Comparison of ENCODE assay signal across 29 mouse cellular contexts in the genomic region with DNA sequence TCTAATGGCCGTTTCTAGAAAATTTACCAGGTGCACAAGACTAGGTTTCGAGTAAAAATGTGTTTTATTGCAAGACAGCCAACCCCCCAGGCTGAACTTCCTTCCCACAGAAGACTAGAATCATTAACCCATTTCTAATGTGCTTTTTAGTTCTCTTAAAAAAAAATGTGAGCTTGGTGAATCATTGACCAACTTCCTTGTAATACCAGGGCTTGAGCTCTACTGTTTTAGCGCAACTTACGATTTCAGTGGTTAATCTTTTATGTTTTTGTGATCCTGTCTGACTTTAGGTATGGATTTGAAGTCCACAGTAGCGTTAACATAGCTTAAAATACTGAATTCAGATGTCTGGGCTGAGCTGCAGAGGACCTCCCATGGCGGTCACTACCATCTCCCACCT. TPM values are rescaled to one million over a fixed set of nuclear protein-coding genes. Genes with fewer than 3 reads are reported as not detected.
DNase-seq lines count a peak whose midpoint lies in the region; ATAC-seq lines count a peak whose summit lies in the region.
"Had no signal": no experiment of that assay in that cellular context is flagged by ENCODE, and none has a peak within 500 bp of the region (broad histone marks: within the 10 kb centered on the region; RNA-seq: fewer than 3 reads in every experiment).

No protein-coding gene starts in this region.

- H3K4me3 ChIP-seq in intestine, embryonic 14.5 days (ENCODE audit: low read depth, low read length) = no peak overlapping the region
- H3K4me3 ChIP-seq: embryonic facial prominence, embryonic 13.5 days; erythroblast, embryonic 14.5 days; gastrocnemius, adult 2 months; hindbrain, embryonic 12.5 days; layer of hippocampus, adult 2 months; midbrain, embryonic 10.5 days; myocyte had no signal

- 75% methylated on average over 6 of the region's 6 CpGs for WGBS in intestine, embryonic 14.5 days

- H3K9ac ChIP-seq in intestine, embryonic 14.5 days (ENCODE audit: low read length) = no peak overlapping the region
- H3K9ac ChIP-seq: embryonic facial prominence, embryonic 13.5 days; hindbrain, embryonic 12.5 days had no signal

- H3K4me1 ChIP-seq in intestine, embryonic 14.5 days (replicated peaks; ENCODE audit: control insufficient read depth, insufficient read depth, low read length) = no peaks in the 10 kb centered on the region
- H3K4me1 ChIP-seq: embryonic facial prominence, embryonic 13.5 days; hindbrain, embryonic 12.5 days; midbrain, embryonic 10.5 days had no signal

- no peaks in the 10 kb centered on the region for H3K36me3 ChIP-seq in intestine, embryonic 14.5 days (ENCODE audit: control insufficient read depth, insufficient read depth, low read length)
- H3K36me3 ChIP-seq: embryonic facial prominence, embryonic 13.5 days; G1E; hindbrain, embryonic 12.5 days; midbrain, embryonic 10.5 days had no signal

- H3K27me3 ChIP-seq in intestine, embryonic 14.5 days (replicated peaks; ENCODE audit: control insufficient read depth, insufficient read depth, low read length) = no peaks in the 10 kb centered on the region
- H3K27me3 ChIP-seq: CH12.LX; embryonic facial prominence, embryonic 13.5 days; hindbrain, embryonic 12.5 days had no signal

- ATAC-seq in intestine, embryonic 14.5 days (replicated peaks; ENCODE audit: low FRiP score, low TSS enrichment, low read depth) = peak; percentile 61; the same call in 1 of the 2 replicates
- ATAC-seq: forebrain, embryonic 14.5 days; lung, postnatal 0 days; midbrain, embryonic 16.5 days had no signal

- peak; percentile 11 for DNase-seq in 416B (ENCODE audit: low read depth)
- DNase-seq in intestine, embryonic 14.5 days (ENCODE audit: low spot score) = no peak
- DNase-seq in kidney, adult 8-10 months = peak; percentile 34 to 78
- peak; percentile 44 for DNase-seq in kidney, postnatal 14 days
- no peak for DNase-seq in cerebellum, adult 9-11 months
- no peak for DNase-seq in layer of hippocampus, postnatal 10 days (ENCODE audit: low spot score in 2 of 2)
- no peak for DNase-seq in natural killer cell, adult 2 months (ENCODE audit: low spot score in 2 of 2)
- DNase-seq in thymus, postnatal 36 days = no peak
- DNase-seq: adrenal gland, adult 8-10 months; B cell, adult 2 months; cerebellum, adult 11-12 months; cerebellum, postnatal 25 days; embryo, embryonic 11 days; gastrocnemius, adult 2 months; heart, postnatal 10 days; layer of hippocampus, postnatal 36 days; right cerebral cortex, postnatal 4 days had no signal

- H3K4me2 ChIP-seq in intestine, embryonic 14.5 days (ENCODE audit: low read length) = no peak overlapping the region
- H3K4me2 ChIP-seq: embryonic facial prominence, embryonic 13.5 days; heart, embryonic 11.5 days; hindbrain, embryonic 12.5 days had no signal

- no peaks in the 10 kb centered on the region for H3K9me3 ChIP-seq in intestine, embryonic 14.5 days (ENCODE audit: control insufficient read depth, low read length)
- H3K9me3 ChIP-seq: embryonic facial prominence, embryonic 13.5 days; G1E; hindbrain, embryonic 12.5 days; midbrain, embryonic 10.5 days had no signal

- H3K27ac ChIP-seq in intestine, embryonic 14.5 days (ENCODE audit: low read depth) = no peak overlapping the region
- H3K27ac ChIP-seq: embryonic facial prominence, embryonic 13.5 days; gastrocnemius, adult 2 months; hindbrain, embryonic 12.5 days; layer of hippocampus, adult 2 months; midbrain, embryonic 10.5 days had no signal

RNA-seq across cellular contexts. Expression of gene Mboat1, which starts 10.2 kb away (rescaled TPM):
- 49.4 and 49.6 TPM in 2 replicates for polyA plus RNA-seq in intestine, embryonic 14.5 days (2014; fragmentation: Nextera tagmentation; extraction: Ambion mirVana)
- total RNA-seq in layer of hippocampus, postnatal 10 days (2021) = 1 to 10 TPM; 1.5 to 2.1 TPM
- polyA plus RNA-seq: erythroblast, embryonic 14.5 days; G1E had no signal

Comparison
In these comparisons a context has a peak if more than half of its experiments do, and no peak if none do; other contexts are left out.
1. DNase-seq: peak in 416B (single experiment), kidney, adult 8-10 months (2 of 2) and kidney, postnatal 14 days (single experiment); none in intestine, embryonic 14.5 days (single experiment), cerebellum, adult 9-11 months (single experiment), layer of hippocampus, postnatal 10 days (0 of 2), natural killer cell, adult 2 months (0 of 2) and thymus, postnatal 36 days (0 of 2).